ENCODE assay signal across 13 mouse cellular contexts in the genomic region with DNA sequence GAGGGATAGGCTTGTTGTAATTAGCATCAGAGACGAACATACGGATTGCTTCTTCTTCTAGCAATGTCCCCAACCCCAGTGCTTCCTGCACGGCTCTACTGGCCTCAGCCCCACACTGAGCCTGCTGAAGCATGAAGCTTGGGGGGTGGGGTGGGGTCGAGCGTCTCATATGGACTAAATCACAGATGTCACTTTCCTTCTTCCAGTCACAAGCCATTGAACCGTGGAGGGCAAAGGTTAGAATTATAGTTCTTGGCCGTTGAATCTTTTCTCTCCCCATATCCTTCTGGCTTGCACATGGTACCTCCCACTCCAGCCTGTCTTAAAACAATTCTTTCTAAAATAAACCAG.
A peak's percentile ranks its signal among the peaks of the same experiment; 100 is the strongest.
DNase-seq lines count a peak whose midpoint lies in the region; ATAC-seq and TF ChIP-seq lines count a peak whose summit lies in the region.
"Had no signal": no experiment of that assay in that cellular context is flagged by ENCODE, and none has a peak within 500 bp of the region (broad histone marks: within the 10 kb centered on the region; RNA-seq: fewer than 3 reads in every experiment).

No protein-coding gene starts in this region.

- H3K79me2 ChIP-seq in CH12.LX (replicated peaks; ENCODE audit: control insufficient read depth, extremely low read depth, insufficient read depth, poor library complexity, severe bottlenecking), result no peaks in the 10 kb centered on the region

- no peak for TF ChIP-seq POLR2A in CH12.LX (IDR thresholded peaks at IDR 0.05; ENCODE audit: low read depth, low read length)

- no peak for TF ChIP-seq CTCF in hindbrain, postnatal 0 days (IDR thresholded peaks at IDR 0.05; ENCODE audit: low read depth)
- TF ChIP-seq CTCF in CH12.LX (conservative IDR thresholded peaks at IDR 0.05 in 1 of 2, IDR thresholded peaks at IDR 0.05 in 1 of 2; ENCODE audit: low read depth in 2 of 2, low read length in 2 of 2), result no peak

- no peak overlapping the region for H3K9ac ChIP-seq in hindbrain, postnatal 0 days (replicated peaks; ENCODE audit: low read length)
- H3K9ac ChIP-seq in hindbrain, embryonic 14.5 days, result no peak overlapping the region
- H3K9ac ChIP-seq in CH12.LX (ENCODE audit: insufficient read depth, low read depth), result no peak overlapping the region
- H3K9ac ChIP-seq in liver, embryonic 11.5 days (ENCODE audit: low read depth, low read length), result no peak overlapping the region
- no peak overlapping the region for H3K9ac ChIP-seq in forebrain, embryonic 16.5 days (replicated peaks; ENCODE audit: low read depth, low read length)
- H3K9ac ChIP-seq: forebrain, embryonic 13.5 days; heart, embryonic 15.5 days had no signal

- peak; percentile 58; the same call in 1 of the 2 replicates for TF ChIP-seq EP300 in CH12.LX (IDR thresholded peaks at IDR 0.05; ENCODE audit: low read length)

- H3K4me3 ChIP-seq in hindbrain, postnatal 0 days (ENCODE audit: low read length), result no peak overlapping the region
- H3K4me3 ChIP-seq in hindbrain, embryonic 14.5 days (replicated peaks; ENCODE audit: low read length), result no peak overlapping the region
- H3K4me3 ChIP-seq in CH12.LX (replicated peaks in 1 of 3; ENCODE audit: low read depth in 2 of 3, low read length in 2 of 3, poor library complexity in 1 of 3), result no peak overlapping the region
- H3K4me3 ChIP-seq in embryonic facial prominence, embryonic 10.5 days, result no peak overlapping the region
- no peak overlapping the region for H3K4me3 ChIP-seq in liver, embryonic 11.5 days (ENCODE audit: low read depth, low read length)
- H3K4me3 ChIP-seq in forebrain, embryonic 16.5 days (replicated peaks; ENCODE audit: low read length), result no peak overlapping the region
- H3K4me3 ChIP-seq: forebrain, embryonic 13.5 days; heart, embryonic 15.5 days had no signal

- dilution Hi-C loops in CH12.LX (cut with MboI; ENCODE audit: extremely low pct_ligation_motif_present, extremely low pct_unique_long_range_greater_than_20kb, low sequenced_read_pairs), result no loop called here

- no peak for TF ChIP-seq RAD21 in CH12.LX (IDR thresholded peaks at IDR 0.05; ENCODE audit: low read depth, low read length)

- in situ Hi-C loops in CH12.LX (cut with MboI; ENCODE audit: low pct_ligation_motif_present, low pct_unique_long_range_greater_than_20kb, low sequenced_read_pairs), result no loop called here

- no peaks in the 10 kb centered on the region for H3K9me3 ChIP-seq in hindbrain, postnatal 0 days (ENCODE audit: low read length)
- H3K9me3 ChIP-seq in hindbrain, embryonic 14.5 days (ENCODE audit: control insufficient read depth, low read length), result no peaks in the 10 kb centered on the region
- no peaks in the 10 kb centered on the region for H3K9me3 ChIP-seq in CH12.LX (replicated peaks; ENCODE audit: low read length)
- no peaks in the 10 kb centered on the region for H3K9me3 ChIP-seq in embryonic facial prominence, embryonic 10.5 days
- H3K9me3 ChIP-seq in liver, embryonic 11.5 days (ENCODE audit: control insufficient read depth, low read length), result no peaks in the 10 kb centered on the region
- H3K9me3 ChIP-seq in forebrain, embryonic 16.5 days (ENCODE audit: control insufficient read depth, low read length), result no peaks in the 10 kb centered on the region
- H3K9me3 ChIP-seq: forebrain, embryonic 13.5 days; heart, embryonic 15.5 days had no signal

- H3K36me3 ChIP-seq in hindbrain, postnatal 0 days (ENCODE audit: insufficient read depth, low read length), result no peaks in the 10 kb centered on the region
- H3K36me3 ChIP-seq in hindbrain, embryonic 14.5 days (replicated peaks; ENCODE audit: control insufficient read depth, insufficient read depth), result no peaks in the 10 kb centered on the region
- H3K36me3 ChIP-seq in CH12.LX (replicated peaks in 1 of 2; ENCODE audit: control insufficient read depth in 1 of 2, insufficient read depth in 1 of 2, low read length in 1 of 2), result no peaks in the 10 kb centered on the region
- no peaks in the 10 kb centered on the region for H3K36me3 ChIP-seq in embryonic facial prominence, embryonic 10.5 days (replicated peaks)
- no peaks in the 10 kb centered on the region for H3K36me3 ChIP-seq in liver, embryonic 11.5 days (ENCODE audit: control insufficient read depth, insufficient read depth, low read length)
- no peaks in the 10 kb centered on the region for H3K36me3 ChIP-seq in forebrain, embryonic 16.5 days (ENCODE audit: control insufficient read depth, insufficient read depth)
- H3K36me3 ChIP-seq: heart, embryonic 15.5 days had no signal

- H3K4me2 ChIP-seq in hindbrain, postnatal 0 days (ENCODE audit: low read depth, low read length), result no peak overlapping the region
- H3K4me2 ChIP-seq in hindbrain, embryonic 14.5 days (replicated peaks), result no peak overlapping the region
- H3K4me2 ChIP-seq in CH12.LX (ENCODE audit: insufficient read depth, low read depth, poor library complexity, severe bottlenecking), result peak overlapping the region; percentile 7
- no peak overlapping the region for H3K4me2 ChIP-seq in liver, embryonic 11.5 days
- H3K4me2 ChIP-seq in forebrain, embryonic 16.5 days (ENCODE audit: low read length), result no peak overlapping the region
- H3K4me2 ChIP-seq: forebrain, embryonic 13.5 days; heart, embryonic 15.5 days had no signal

- DNase-seq in hindbrain, postnatal 0 days (ENCODE audit: low spot score), result peak; percentile 6
- no peak for DNase-seq in hindbrain, embryonic 14.5 days (ENCODE audit: low spot score)
- peak; percentile 74 for DNase-seq in CH12.LX (ENCODE audit: extremely low read depth)
- DNase-seq in embryonic facial prominence, embryonic 10.5 days (ENCODE audit: low spot score), result peak; percentile 51
- peak; percentile 86 for DNase-seq in kidney, postnatal 10 days
- DNase-seq in liver, embryonic 11.5 days (ENCODE audit: low spot score), result no peak
- DNase-seq in ovary, adult 18-20 months (ENCODE audit: low spot score), result no peak
- DNase-seq: adrenal gland, postnatal 10 days; gastrocnemius, postnatal 36 days had no signal

- no peaks in the 10 kb centered on the region for H3K4me1 ChIP-seq in hindbrain, postnatal 0 days (ENCODE audit: insufficient read depth, low read length)
- no peaks in the 10 kb centered on the region for H3K4me1 ChIP-seq in hindbrain, embryonic 14.5 days (replicated peaks; ENCODE audit: control insufficient read depth, insufficient read depth, low read length)
- H3K4me1 ChIP-seq in CH12.LX (ENCODE audit: control insufficient read depth in 1 of 2, insufficient read depth in 2 of 2), result peaks cover 38 to 60% of the 10 kb centered on the region in 2 experiments
- peaks cover 18% of the 10 kb centered on the region for H3K4me1 ChIP-seq in embryonic facial prominence, embryonic 10.5 days
- H3K4me1 ChIP-seq in liver, embryonic 11.5 days (replicated peaks; ENCODE audit: control insufficient read depth, insufficient read depth, low read length), result no peaks in the 10 kb centered on the region
- H3K4me1 ChIP-seq in forebrain, embryonic 16.5 days (replicated peaks; ENCODE audit: control insufficient read depth, insufficient read depth, low read length), result no peaks in the 10 kb centered on the region
- H3K4me1 ChIP-seq: forebrain, embryonic 13.5 days had no signal

- no peak for ATAC-seq in hindbrain, postnatal 0 days
- ATAC-seq in hindbrain, embryonic 14.5 days (ENCODE audit: low FRiP score), result no peak
- ATAC-seq in liver, embryonic 11.5 days (replicated peaks; ENCODE audit: low FRiP score), result no peak
- no peak for ATAC-seq in forebrain, embryonic 16.5 days
- ATAC-seq: forebrain, embryonic 13.5 days; inflammation-experienced regulatory T-cells, adult 6 months had no signal

- no peaks in the 10 kb centered on the region for H3K27me3 ChIP-seq in hindbrain, postnatal 0 days (ENCODE audit: insufficient read depth, low read length)
- no peaks in the 10 kb centered on the region for H3K27me3 ChIP-seq in hindbrain, embryonic 14.5 days (ENCODE audit: control insufficient read depth, insufficient read depth, low read length)
- no peaks in the 10 kb centered on the region for H3K27me3 ChIP-seq in CH12.LX (replicated peaks)
- no peaks in the 10 kb centered on the region for H3K27me3 ChIP-seq in embryonic facial prominence, embryonic 10.5 days (replicated peaks; ENCODE audit: low read depth, poor library complexity, severe bottlenecking)
- no peaks in the 10 kb centered on the region for H3K27me3 ChIP-seq in liver, embryonic 11.5 days (replicated peaks; ENCODE audit: control insufficient read depth, insufficient read depth, low read length)
- no peaks in the 10 kb centered on the region for H3K27me3 ChIP-seq in forebrain, embryonic 16.5 days (replicated peaks; ENCODE audit: control insufficient read depth, insufficient read depth, low read length)
- H3K27me3 ChIP-seq: forebrain, embryonic 13.5 days; heart, embryonic 15.5 days had no signal

- 35% methylated on average over 7 of the region's 7 CpGs for WGBS in hindbrain, postnatal 0 days
- 27% methylated on average over 7 of the region's 7 CpGs for WGBS in hindbrain, embryonic 14.5 days
- 24% methylated on average over 7 of the region's 7 CpGs for WGBS in embryonic facial prominence, embryonic 10.5 days
- WGBS in liver, embryonic 11.5 days, result 80% methylated on average over 7 of the region's 7 CpGs
- 63% methylated on average over 7 of the region's 7 CpGs for WGBS in forebrain, embryonic 16.5 days

- no peak overlapping the region for H3K27ac ChIP-seq in hindbrain, postnatal 0 days
- H3K27ac ChIP-seq in hindbrain, embryonic 14.5 days, result no peak overlapping the region
- no peak overlapping the region for H3K27ac ChIP-seq in CH12.LX (ENCODE audit: insufficient read depth, low read depth)
- no peak overlapping the region for H3K27ac ChIP-seq in embryonic facial prominence, embryonic 10.5 days (replicated peaks)
- no peak overlapping the region for H3K27ac ChIP-seq in liver, embryonic 11.5 days (ENCODE audit: low read depth, low read length)
- no peak overlapping the region for H3K27ac ChIP-seq in forebrain, embryonic 16.5 days (ENCODE audit: low read length)
- H3K27ac ChIP-seq: forebrain, embryonic 13.5 days; heart, embryonic 15.5 days had no signal

TF ChIP-seq in CH12.LX, 34 proteins besides CTCF, POLR2A, EP300 and RAD21 (continues in another document):
- TF ChIP-seq NELFE (IDR thresholded peaks at IDR 0.05; ENCODE audit: low read depth, low read length) (no peak), ZMIZ1 (IDR thresholded peaks at IDR 0.05; ENCODE audit: low read depth, low read length) (no peak), MEF2A (IDR thresholded peaks at IDR 0.05; ENCODE audit: borderline replicate concordance, low read depth, low read length) (no peak), MYC (IDR thresholded peaks at IDR 0.05; ENCODE audit: low read depth, low read length) (no peak), ZNF384 (IDR thresholded peaks at IDR 0.05; ENCODE audit: low read depth, low read length) (no peak), MAX (IDR thresholded peaks at IDR 0.05; ENCODE audit: low read length) (no peak), MAFK (IDR thresholded peaks at IDR 0.05; ENCODE audit: insufficient replicate concordance, low read length) (no peak), ZKSCAN1 (IDR thresholded peaks at IDR 0.05; ENCODE audit: borderline replicate concordance, low read depth, low read length) (no peak), USF2 (conservative IDR thresholded peaks at IDR 0.05; ENCODE audit: low read depth, low read length) (no peak), SIN3A (IDR thresholded peaks at IDR 0.05; ENCODE audit: low read length) (no peak), USF1 (IDR thresholded peaks at IDR 0.05; ENCODE audit: low read depth, low read length) (no peak), POLR2AphosphoS2 (IDR thresholded peaks at IDR 0.05; ENCODE audit: low read depth, low read length) (no peak)

Comparison
In these comparisons a context has a peak if more than half of its experiments do, and no peak if none do; other contexts are left out.
1. DNase-seq: peak in hindbrain, postnatal 0 days (single experiment), CH12.LX (single experiment), embryonic facial prominence, embryonic 10.5 days (single experiment) and kidney, postnatal 10 days (single experiment); none in hindbrain, embryonic 14.5 days (single experiment), liver, embryonic 11.5 days (single experiment) and ovary, adult 18-20 months (single experiment).